Mouse (Mus musculus) cortical plate, adult 2 months (tissue): Measurements from ENCODE around the gene Slc4a1.

Experiments
- CTCF ChIP-seq: fragments of 200-500 bp; IDR thresholded peaks from 2 replicates; pipeline ENCODE4 v1.5.1; 2011; ENCODE audit warnings: mild to moderate bottlenecking, control low read depth, low read length; ENCODE audit not compliant: insufficient read depth; ENCODE audit errors: extremely low read depth
- POLR2A ChIP-seq: fragments of 200-500 bp; IDR thresholded peaks from 2 replicates; pipeline ENCODE4 v1.6.1; 2011; ENCODE audit warnings: mild to moderate bottlenecking, low read length, control low read depth; ENCODE audit not compliant: insufficient read depth; ENCODE audit errors: extremely low read depth

GRCm38 (mm10) chr11:102405544-102406285 lies 39.7 kb upstream of the Slc4a1 start:
- no peak for TF ChIP-seq CTCF
- no peak for TF ChIP-seq POLR2A
